Mouse (Mus musculus) limb, embryonic 11.5 days (tissue): ENCODE results near the gene Mapk12. TPM values are rescaled to one million over a fixed set of nuclear protein-coding genes. Genes with fewer than 3 reads are reported as not detected.

Source experiments
- ATAC-seq: fragments of 200-750 bp; cut with Nextera tagmentation; 2 replicates; pipeline ENCODE4 v1.8.0; 2017; ENCODE audit warnings: low read depth; ENCODE audit not compliant: insufficient number of reproducible peaks, low FRiP score, low TSS enrichment
- DNase-seq: peaks from one replicate; pipeline ENCODE4 v3.0.0-alpha.2; 2015; ENCODE audit warnings: low spot score
- H3K27ac ChIP-seq: fragments of 300-500 bp; sonication (generic); replicated peaks from 2 replicates; pipeline ENCODE4 v1.5.1; 2014; ENCODE audit warnings: low read depth, mild to moderate bottlenecking, low read length
- H3K27me3 ChIP-seq: fragments of 300-500 bp; sonication (generic); 2 replicates; pipeline ENCODE4 v1.6.1; 2014; ENCODE audit warnings: mild to moderate bottlenecking, low read length, mixed read lengths; ENCODE audit not compliant: control insufficient read depth, insufficient read depth
- H3K36me3 ChIP-seq: fragments of 300-500 bp; sonication (generic); 2 replicates; pipeline ENCODE4 v1.6.1; 2014; ENCODE audit warnings: mild to moderate bottlenecking, low read length, moderate library complexity, mixed read lengths; ENCODE audit not compliant: control insufficient read depth, insufficient read depth
- H3K4me1 ChIP-seq: fragments of 300-500 bp; sonication (generic); 2 replicates; pipeline ENCODE4 v1.6.1; 2014; ENCODE audit warnings: low read length, mixed read lengths; ENCODE audit not compliant: control insufficient read depth, insufficient read depth
- H3K4me2 ChIP-seq: fragments of 300-500 bp; sonication (generic); 2 replicates; pipeline ENCODE4 v1.6.1; 2014; ENCODE audit warnings: low read depth, mild to moderate bottlenecking, moderate library complexity; ENCODE audit not compliant: severe bottlenecking
- H3K4me3 ChIP-seq: fragments of 300-500 bp; sonication (generic); 2 replicates; pipeline ENCODE4 v1.5.1; 2014; ENCODE audit warnings: low read depth, low read length
- H3K9ac ChIP-seq: fragments of 300-500 bp; sonication (generic); 2 replicates; pipeline ENCODE4 v1.6.1; 2014; ENCODE audit warnings: mild to moderate bottlenecking, low read length
- H3K9me3 ChIP-seq: fragments of 300-500 bp; sonication (generic); 2 replicates; pipeline ENCODE4 v1.6.1; 2016; ENCODE audit warnings: low read length; ENCODE audit not compliant: control insufficient read depth
- WGBS: fragments of 180-500 bp; shearing (Covaris S2); extraction: QIAGEN DNeasy Blood & Tissue Kit; methylation state at CpG from one replicate; pipeline ENCODE4 v1.1.7; 2014; 5-methylcytosine and 5-hydroxymethylcytosine counted together
- polyA plus RNA-seq: library from polyadenylated mRNA; unstranded; fragments of >200 nt; fragmentation: Nextera tagmentation; extraction: Ambion mirVana; gene quantifications from 2 replicates; pipeline ENCODE4 v1.2.1, GENCODE M21; 2014

Gene Mapk12
- polyA plus RNA-seq, 1 experiment from 2014 or later = 15.2 TPM

- WGBS = 95% methylated on average over 16 of the region's 16 CpGs
- ATAC-seq = no peak
Observed at GRCm38 (mm10) chr15:89158516-89158915, 18.0 kb upstream of the Mapk12 start.

DNA sequence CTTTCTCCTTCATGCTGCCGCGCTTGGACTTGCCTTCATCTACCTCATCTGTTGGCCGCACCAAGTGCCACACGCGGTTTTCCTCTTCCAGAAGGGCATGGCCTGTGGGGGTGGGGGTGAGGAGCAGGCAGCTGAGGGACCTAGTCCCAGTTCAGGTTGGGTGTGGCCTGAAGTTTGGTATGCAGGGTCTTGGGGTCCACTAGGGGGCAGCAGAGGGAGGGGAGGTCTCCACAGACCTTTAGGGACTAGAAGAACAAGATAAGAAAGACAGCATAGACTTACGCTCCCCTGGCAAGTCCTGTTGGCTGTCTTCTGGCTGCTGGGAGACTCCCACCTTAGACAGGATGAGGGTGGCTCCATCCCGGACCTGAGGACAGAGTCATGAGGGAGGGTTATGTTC is 17.5 kb upstream of the Mapk12 start:
- H3K27ac ChIP-seq = no peak overlapping the region
- no peaks in the 10 kb centered on the region for H3K4me1 ChIP-seq
- H3K27me3 ChIP-seq = no peaks in the 10 kb centered on the region
- H3K9ac ChIP-seq = no peak overlapping the region
- no peak overlapping the region for H3K4me3 ChIP-seq
- 0 out of 2 replicates have a peak, but pooled peaks have one; percentile 7 for ATAC-seq
- DNase-seq = peak; percentile 75
- peaks cover 53% of the 10 kb centered on the region for H3K36me3 ChIP-seq
- WGBS = 67% methylated on average over 7 of the region's 7 CpGs
- no peak overlapping the region for H3K4me2 ChIP-seq
- H3K9me3 ChIP-seq = no peaks in the 10 kb centered on the region

More at GRCm38 (mm10) chr15:89158516-89158915, 18.0 kb upstream of the Mapk12 start:
- Histone ChIP-seq H3K4me2 (no peak overlapping the region), H3K36me3 (peaks cover 57% of the 10 kb centered on the region), H3K4me1 (no peaks in the 10 kb centered on the region), H3K9me3 (no peaks in the 10 kb centered on the region), H3K27ac (no peak overlapping the region), H3K27me3 (no peaks in the 10 kb centered on the region), H3K9ac (no peak overlapping the region), H3K4me3 (no peak overlapping the region)
- no peak for DNase-seq

GRCm38 (mm10) chr15:89152312-89152711 is 11.8 kb upstream of the Mapk12 start:
- DNase-seq (no peak), ATAC-seq (no peak)
- Histone ChIP-seq H3K9ac (no peak overlapping the region), H3K27me3 (0 out of 2 replicates have a peak, but pooled peaks cover 7% of the 10 kb centered on the region), H3K27ac (no peak overlapping the region), H3K4me1 (peaks cover 12% of the 10 kb centered on the region), H3K9me3 (no peaks in the 10 kb centered on the region), H3K4me3 (no peak overlapping the region), H3K4me2 (no peak overlapping the region), H3K36me3 (peaks cover 25% of the 10 kb centered on the region)

- H3K9me3 ChIP-seq = no peaks in the 10 kb centered on the region
- H3K27me3 ChIP-seq = peaks cover 13% of the 10 kb centered on the region; the same call in 1 of the 2 replicates
- peak overlapping the region; percentile 67 for H3K4me3 ChIP-seq
- H3K4me2 ChIP-seq = peak overlapping the region; percentile 96
- peaks cover 21% of the 10 kb centered on the region for H3K4me1 ChIP-seq
- H3K9ac ChIP-seq = peak overlapping the region; percentile 79; the same call in 1 of the 2 replicates
- H3K36me3 ChIP-seq = peaks cover 5% of the 10 kb centered on the region; the same call in 1 of the 2 replicates
- no peak overlapping the region for H3K27ac ChIP-seq
- WGBS = 2% methylated on average over 13 of the region's 13 CpGs
- peak; percentile 85 for DNase-seq
- ATAC-seq = no peak
Observed at GRCm38 (mm10) chr15:89150041-89150390, 9.5 kb upstream of the Mapk12 start.

DNA sequence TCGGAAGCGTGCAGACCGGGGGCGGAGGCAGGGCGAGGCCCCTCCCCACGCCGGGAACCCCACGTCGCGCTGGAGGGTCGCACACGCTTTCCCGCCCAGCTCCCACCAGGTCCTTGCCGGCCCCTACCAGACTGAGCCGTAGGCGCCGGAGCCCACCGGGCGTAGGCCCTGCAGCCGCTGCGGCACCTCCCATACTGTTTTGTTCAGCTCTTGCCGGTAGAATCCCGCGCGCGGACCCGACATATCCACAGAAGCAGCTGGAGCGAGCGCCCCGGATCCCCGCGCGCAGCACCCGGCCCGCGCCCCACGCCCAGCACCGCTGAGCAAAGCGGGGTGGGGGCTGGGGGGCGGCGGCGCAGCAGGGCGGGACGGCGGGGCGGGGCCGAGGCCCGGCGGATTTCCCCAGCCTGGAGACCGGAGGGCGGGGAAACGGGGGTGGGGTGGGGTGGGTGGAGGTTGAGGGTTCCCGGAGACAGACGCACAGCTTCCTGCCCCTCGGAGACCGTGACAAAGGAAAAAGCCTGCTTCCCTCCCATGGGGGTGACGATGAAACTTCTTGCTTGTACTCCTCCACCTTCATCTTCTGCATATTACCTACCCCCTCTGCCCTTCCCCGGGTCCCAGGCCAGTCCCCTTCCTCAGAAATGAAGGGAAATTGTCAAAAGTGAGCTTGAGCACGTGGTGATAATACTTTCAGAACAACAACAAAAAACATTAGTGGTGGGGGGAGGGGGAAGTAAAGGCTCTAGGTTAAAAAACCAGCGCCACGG is 9.0 kb upstream of the Mapk12 start, which contains the start of gene Mapk11:
TSS of gene Mapk11 (minus strand) at position 358 of the 770 bp plus-strand sequence.
- Histone ChIP-seq H3K4me2 (peak within 1 kb of the TSS; percentile 96), H3K27ac (0 out of 2 replicates have a peak within 1 kb of the TSS, but pooled peaks have one; percentile 42), H3K9me3 (no peaks in the 10 kb centered on the region), H3K27me3 (peaks cover 13% of the 10 kb centered on the region; the same call in 1 of the 2 replicates), H3K4me3 (peak within 1 kb of the TSS; percentile 67), H3K4me1 (peaks cover 21% of the 10 kb centered on the region), H3K36me3 (peaks cover 3% of the 10 kb centered on the region; the same call in 1 of the 2 replicates), H3K9ac (peak within 1 kb of the TSS; percentile 79)
- WGBS = under 1% methylated on average over 57 of the region's 61 CpGs
- DNase-seq = peak; percentile 63
- peak; percentile 49; the same call in 1 of the 2 replicates for ATAC-seq

DNA sequence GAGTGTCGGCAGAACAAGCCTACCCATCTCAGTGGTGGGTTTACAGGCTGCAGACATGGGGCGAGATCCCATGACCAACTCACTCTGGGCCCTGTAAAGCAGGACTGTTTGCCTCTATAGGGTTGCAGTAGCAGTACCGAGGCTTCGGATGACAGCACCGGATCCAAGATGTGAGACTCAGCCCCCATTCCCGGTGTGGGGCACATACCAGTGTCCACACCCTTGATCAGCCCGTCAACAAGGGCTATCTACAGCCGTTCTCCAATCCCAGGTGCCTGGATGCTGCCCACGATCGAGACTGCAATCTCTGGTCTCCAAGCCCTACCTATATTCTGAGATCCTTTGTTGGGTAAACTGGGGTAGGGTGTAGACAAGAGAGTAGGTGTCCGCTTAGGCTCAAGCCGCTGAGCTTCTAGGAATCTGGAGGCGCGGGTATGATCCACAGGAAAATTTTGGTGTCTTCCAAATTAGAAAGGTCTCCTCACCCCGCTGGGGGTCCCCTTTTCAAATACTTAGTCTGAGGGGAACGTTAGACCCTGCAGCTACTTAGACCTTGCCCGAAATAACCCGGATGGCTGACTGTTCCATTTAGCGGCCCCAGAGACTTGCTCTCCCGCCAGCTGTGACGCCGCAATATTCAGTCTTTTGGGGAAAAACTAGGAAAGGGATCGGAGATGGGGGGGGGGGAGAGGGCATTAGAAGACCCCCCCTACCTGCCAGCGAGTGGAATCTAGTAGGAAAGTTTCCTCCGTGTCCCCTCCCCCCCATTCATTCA is 8.2 kb upstream of the Mapk12 start:
- no peak for DNase-seq
- WGBS = 8% methylated on average over 25 of the region's 25 CpGs
- Histone ChIP-seq H3K9me3 (no peaks in the 10 kb centered on the region), H3K27me3 (peaks cover 13% of the 10 kb centered on the region; the same call in 1 of the 2 replicates), H3K27ac (0 out of 2 replicates have a peak overlapping the region, but pooled peaks have one; percentile 42), H3K36me3 (no peaks in the 10 kb centered on the region), H3K4me1 (peaks cover 21% of the 10 kb centered on the region), H3K9ac (peak overlapping the region; percentile 79), H3K4me2 (peak overlapping the region; percentile 96), H3K4me3 (peak overlapping the region; percentile 67)
- ATAC-seq = no peak

DNA sequence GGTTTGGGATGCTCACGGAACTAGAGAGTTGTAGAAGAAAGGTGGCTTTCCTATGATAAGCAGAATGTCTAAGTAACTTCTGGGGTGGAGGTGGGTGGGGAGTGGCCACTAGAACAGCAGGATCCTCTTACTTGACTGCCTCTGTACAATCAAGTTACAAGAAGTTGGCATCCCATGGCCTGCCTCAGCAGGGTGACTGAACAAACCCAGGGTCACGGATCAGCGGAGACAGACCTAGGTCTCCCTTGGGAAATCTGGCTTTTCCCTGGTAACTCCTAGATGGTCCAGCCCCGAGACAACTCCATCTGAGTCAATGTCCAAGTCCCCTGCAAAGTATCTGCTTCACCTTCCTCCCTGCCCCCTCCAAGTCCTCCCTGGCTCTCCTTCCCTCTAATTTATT is 7.4 kb upstream of the Mapk12 start:
- DNase-seq = no peak
- no peak overlapping the region for H3K27ac ChIP-seq
- peaks cover 13% of the 10 kb centered on the region; the same call in 1 of the 2 replicates for H3K27me3 ChIP-seq
- ATAC-seq = no peak
- no peak overlapping the region for H3K4me2 ChIP-seq
- no peak overlapping the region for H3K4me3 ChIP-seq
- peaks cover 21% of the 10 kb centered on the region for H3K4me1 ChIP-seq
- 55% methylated on average over 4 of the region's 4 CpGs for WGBS
- no peaks in the 10 kb centered on the region for H3K9me3 ChIP-seq
- no peaks in the 10 kb centered on the region for H3K36me3 ChIP-seq
- no peak overlapping the region for H3K9ac ChIP-seq

DNA sequence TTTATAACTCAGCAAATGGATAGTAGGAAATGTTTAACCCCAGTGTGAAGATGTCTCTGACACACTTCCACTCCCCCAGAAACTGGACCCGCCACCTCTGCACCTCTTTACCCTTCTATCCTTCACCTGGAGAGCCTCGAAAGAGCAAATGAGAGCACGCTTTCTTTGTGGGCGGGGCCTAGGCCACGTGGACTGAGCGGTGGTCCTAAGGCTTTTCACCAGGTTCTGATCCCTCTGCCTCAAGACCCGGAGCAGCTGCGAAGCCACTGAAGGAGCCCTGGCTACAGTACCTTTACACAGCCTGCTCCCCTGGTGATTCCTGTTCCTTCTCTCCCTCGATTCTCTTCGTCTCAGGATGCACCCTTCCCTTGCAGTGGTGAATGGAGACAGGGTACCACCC is 7.0 kb upstream of the Mapk12 start:
- Histone ChIP-seq H3K9ac (no peak overlapping the region), H3K4me3 (peak overlapping the region; percentile 24; the same call in 1 of the 2 replicates)

More for the DNA sequence above, 7.0 kb upstream of the Mapk12 start:
- H3K4me1 ChIP-seq = peaks cover 20% of the 10 kb centered on the region
- DNase-seq = no peak
- H3K9me3 ChIP-seq = no peaks in the 10 kb centered on the region
- peak overlapping the region; percentile 74 for H3K4me2 ChIP-seq
- ATAC-seq = no peak
- 24% methylated on average over 10 of the region's 10 CpGs for WGBS
- peaks cover 13% of the 10 kb centered on the region; the same call in 1 of the 2 replicates for H3K27me3 ChIP-seq
- H3K36me3 ChIP-seq = no peaks in the 10 kb centered on the region
- no peak overlapping the region for H3K27ac ChIP-seq
